ENCODE assay signal across 11 mouse cellular contexts in genomic region chr16:57419332-57419731, GRCm38 (mm10).
DNase-seq lines count a peak whose midpoint lies in the region; TF ChIP-seq lines count a peak whose summit lies in the region.
"Had no signal": no experiment of that assay in that cellular context is flagged by ENCODE, and none has a peak within 500 bp of the region (broad histone marks: within the 10 kb centered on the region; RNA-seq: fewer than 3 reads in every experiment).

No protein-coding gene starts in this region.

- H3K27ac ChIP-seq in gastrocnemius, adult 2 months: peak overlapping the region; percentile 78
- H3K27ac ChIP-seq: forebrain, embryonic 12.5 days; limb, embryonic 13.5 days had no signal

- no peak for TF ChIP-seq CTCF in gastrocnemius, adult 2 months (IDR thresholded peaks at IDR 0.05)

- peak overlapping the region; percentile 15; the same call in 1 of the 2 replicates for H3K4me3 ChIP-seq in gastrocnemius, adult 2 months
- H3K4me3 ChIP-seq: forebrain, embryonic 12.5 days; limb, embryonic 13.5 days had no signal

- intact Hi-C loops in gastrocnemius, adult 2 months (cut with DNase I): loop anchor here (10.0 kb wide), 1 partner anchor 915 kb away; no protein-coding TSS in a partner anchor
- intact Hi-C loops in heart, postnatal 25 days (cut with DNase I): loop anchor here (5.0 kb wide), 1 partner anchor 163 kb away; no protein-coding TSS in a partner anchor
- intact Hi-C loops in gastrocnemius, postnatal 14 days (cut with DNase I; ENCODE audit: low total_unique reads): no loop called here

- DNase-seq in gastrocnemius, adult 2 months: no peak
- DNase-seq in gastrocnemius, postnatal 10 days: no peak
- peak; percentile 20 for DNase-seq in urinary bladder, postnatal 25 days (ENCODE audit: low spot score)
- no peak for DNase-seq in urinary bladder, adult 18-20 months (ENCODE audit: low spot score in 2 of 2)
- DNase-seq in heart, postnatal 25 days (ENCODE audit: low spot score): peak; percentile 49
- no peak for DNase-seq in layer of hippocampus, postnatal 36 days
- no peak for DNase-seq in gastrocnemius, postnatal 14 days
- DNase-seq in thymus, postnatal 36 days: no peak
- DNase-seq: midbrain, embryonic 14.5 days had no signal

Comparison
In these comparisons a context has a peak if more than half of its experiments do, and no peak if none do; other contexts are left out.
1. DNase-seq: peak in urinary bladder, postnatal 25 days (single experiment) and heart, postnatal 25 days (single experiment); none in gastrocnemius, adult 2 months (single experiment), gastrocnemius, postnatal 10 days (single experiment), urinary bladder, adult 18-20 months (0 of 2), layer of hippocampus, postnatal 36 days (0 of 2), gastrocnemius, postnatal 14 days (single experiment) and thymus, postnatal 36 days (0 of 2).